Mouse (Mus musculus) neural tube, embryonic 14.5 days (tissue): ENCODE results near the gene Hdac5. TPM values are rescaled to one million over a fixed set of nuclear protein-coding genes. Genes with fewer than 3 reads are reported as not detected.

Source experiments
- ATAC-seq: fragments of 200-750 bp; cut with Nextera tagmentation; 2 replicates; pipeline ENCODE4 v1.8.0; 2017; ENCODE audit warnings: low read depth, mild to moderate bottlenecking, moderate TSS enrichment, moderate library complexity
- H3K27ac ChIP-seq: fragments of 300-500 bp; sonication (generic); 2 replicates; pipeline ENCODE4 v1.5.1; 2014; ENCODE audit warnings: low read depth, mild to moderate bottlenecking, control low read depth, low read length, moderate library complexity, mixed read lengths
- H3K27me3 ChIP-seq: fragments of 300-500 bp; sonication (generic); 2 replicates; pipeline ENCODE4 v1.6.1; 2014; ENCODE audit warnings: low read length; ENCODE audit not compliant: control insufficient read depth, insufficient read depth
- H3K36me3 ChIP-seq: fragments of 300-500 bp; sonication (generic); 2 replicates; pipeline ENCODE4 v1.6.1; 2014; ENCODE audit warnings: low read length, mixed read lengths; ENCODE audit not compliant: control insufficient read depth, insufficient read depth
- H3K4me1 ChIP-seq: fragments of 300-500 bp; sonication (generic); 2 replicates; pipeline ENCODE4 v1.6.1; 2014; ENCODE audit warnings: low read length; ENCODE audit not compliant: control insufficient read depth, insufficient read depth
- H3K4me2 ChIP-seq: fragments of 300-500 bp; sonication (generic); 2 replicates; pipeline ENCODE4 v1.6.1; 2014; ENCODE audit warnings: mild to moderate bottlenecking, low read depth, low read length, control low read depth
- H3K4me3 ChIP-seq: fragments of 300-500 bp; sonication (generic); 2 replicates; pipeline ENCODE4 v1.5.1; 2014; ENCODE audit warnings: low read depth, low read length, control low read depth, mixed read lengths
- H3K9ac ChIP-seq: fragments of 300-500 bp; sonication (generic); replicated peaks from 2 replicates; pipeline ENCODE4 v1.6.1; 2014; ENCODE audit warnings: low read depth, mild to moderate bottlenecking, control low read depth, low read length, mixed read lengths
- H3K9me3 ChIP-seq: fragments of 300-500 bp; sonication (generic); 2 replicates; pipeline ENCODE4 v1.6.1; 2016; ENCODE audit warnings: low read length; ENCODE audit not compliant: control insufficient read depth
- WGBS: fragments of 180-500 bp; shearing (Covaris S2); extraction: QIAGEN DNeasy Blood & Tissue Kit; methylation state at CpG from one replicate; pipeline ENCODE4 v1.1.7; 2014; 5-methylcytosine and 5-hydroxymethylcytosine counted together
- polyA plus RNA-seq: library from polyadenylated mRNA; unstranded; fragments of >200 nt; fragmentation: Nextera tagmentation; extraction: Ambion mirVana; gene quantifications from 2 replicates; pipeline ENCODE4 v1.2.1, GENCODE M21; 2014

Gene Hdac5
- polyA plus RNA-seq, 1 experiment from 2014 or later, result 44.2 TPM

DNA sequence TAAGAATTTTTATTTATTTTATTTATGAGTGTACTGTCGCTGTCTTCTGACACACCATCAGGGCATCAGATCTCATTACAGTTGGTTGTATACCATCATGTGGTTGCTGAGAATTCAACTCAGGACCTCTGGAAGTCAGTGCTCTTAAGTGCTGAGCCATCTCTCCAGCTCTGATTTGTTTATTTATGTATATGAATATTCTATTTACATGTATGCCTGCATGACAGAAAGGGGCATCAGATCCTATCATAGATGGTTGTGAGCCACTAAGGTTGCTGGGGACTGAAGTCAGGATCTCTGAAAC is 73.2 kb downstream of the Hdac5 start:
- Histone ChIP-seq H3K9me3 (no peaks in the 10 kb centered on the region), H3K36me3 (peaks cover 8% of the 10 kb centered on the region), H3K4me1 (peaks cover 4% of the 10 kb centered on the region), H3K4me3 (no peak overlapping the region), H3K27me3 (no peaks in the 10 kb centered on the region), H3K27ac (no peak overlapping the region), H3K4me2 (no peak overlapping the region), H3K9ac (no peak overlapping the region)
- 10% methylated on average over 1 of the region's 1 CpGs for WGBS
- ATAC-seq, result 0 out of 2 replicates have a peak, but pooled peaks have one; percentile 48

DNA sequence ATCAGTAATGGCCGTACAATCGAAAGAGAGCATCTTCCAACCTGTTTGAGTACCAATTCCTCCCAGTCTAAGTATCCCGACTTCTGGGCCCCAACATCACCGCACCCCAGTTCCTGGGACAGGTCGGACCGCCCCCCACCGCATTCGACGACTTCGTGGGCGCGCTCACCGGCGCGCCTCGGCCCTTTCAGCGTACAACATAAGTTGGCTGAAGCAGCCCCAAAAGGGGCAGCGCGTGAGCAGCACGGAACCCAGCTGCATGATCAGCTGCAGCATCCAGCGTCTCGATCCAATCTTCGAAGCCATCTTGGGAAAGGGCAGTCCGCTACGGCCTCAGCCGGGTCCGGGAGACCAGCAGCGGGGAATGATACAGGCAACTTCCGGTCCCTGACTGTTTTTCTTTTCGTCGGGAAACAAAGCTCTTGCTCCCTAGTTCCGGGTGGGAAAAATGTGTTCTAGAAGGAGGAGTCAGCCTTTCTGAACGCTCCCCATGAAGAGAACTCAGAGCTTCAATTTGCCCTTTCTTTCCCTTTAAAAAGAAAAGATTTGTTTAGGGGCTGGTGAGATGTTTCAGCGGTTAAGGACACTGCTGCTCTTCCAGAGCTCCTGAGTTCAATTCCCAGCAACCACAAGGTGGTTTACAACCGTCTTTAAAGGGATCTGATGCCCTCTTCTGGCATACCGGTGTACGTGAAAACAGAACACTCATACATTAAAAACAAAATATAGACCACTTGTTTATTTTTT is 73.8 kb downstream of the Hdac5 start, which contains the start of gene Tmem101:
Gene Tmem101 (minus strand): TSS at position 366 of the 747 bp plus-strand sequence.
- Histone ChIP-seq H3K9me3 (no peaks in the 10 kb centered on the region), H3K27me3 (no peaks in the 10 kb centered on the region), H3K4me1 (peaks cover 4% of the 10 kb centered on the region), H3K4me2 (peak within 1 kb of the TSS; percentile 90), H3K27ac (peak within 1 kb of the TSS; percentile 81), H3K36me3 (peaks cover 4% of the 10 kb centered on the region), H3K9ac (peak within 1 kb of the TSS; percentile 81), H3K4me3 (peak within 1 kb of the TSS; percentile 60)
- peak; percentile 90 for ATAC-seq
- under 1% methylated on average over 37 of the region's 37 CpGs for WGBS

DNA sequence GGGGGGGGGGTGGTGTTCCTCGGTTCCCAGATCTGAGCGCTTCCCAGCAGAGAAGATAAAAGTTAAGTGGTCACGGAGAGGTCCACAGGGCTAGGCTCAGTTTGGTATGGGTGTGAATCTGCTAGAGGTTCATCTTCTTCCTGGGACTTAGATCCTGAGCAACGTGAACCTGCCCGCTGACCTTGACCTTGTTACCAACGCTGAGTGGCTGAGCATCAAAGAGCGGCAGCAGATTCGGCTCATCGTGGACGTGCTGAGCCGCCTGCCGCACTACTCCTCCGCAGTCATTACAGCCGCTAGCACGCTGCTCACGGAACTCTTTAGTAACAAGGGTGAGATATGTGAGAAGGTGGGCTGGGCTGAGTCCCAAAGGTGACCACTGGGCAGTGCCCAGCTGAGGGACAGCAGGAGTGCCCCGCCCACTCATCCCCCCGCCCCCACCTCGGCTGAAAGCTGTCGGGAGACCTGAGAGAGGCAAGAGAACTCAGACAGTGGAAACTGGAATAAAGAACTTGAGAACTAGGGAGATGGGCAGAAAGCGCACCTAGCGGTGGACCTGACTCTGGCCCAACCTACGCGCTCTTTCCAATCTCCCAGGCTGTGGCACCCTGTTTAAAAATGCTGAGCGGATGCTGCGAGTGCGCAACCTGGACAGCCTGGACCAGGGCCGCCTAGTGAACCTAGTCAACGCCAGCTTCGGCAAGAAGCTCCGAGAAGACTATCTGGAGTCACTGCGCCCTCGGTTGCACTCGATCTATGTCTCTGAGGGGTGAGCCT is 82.6 kb downstream of the Hdac5 start:
- ATAC-seq, result no peak
- Histone ChIP-seq H3K27me3 (peaks cover 42% of the 10 kb centered on the region), H3K4me2 (no peak overlapping the region), H3K36me3 (no peaks in the 10 kb centered on the region), H3K4me1 (no peaks in the 10 kb centered on the region), H3K9me3 (no peaks in the 10 kb centered on the region), H3K27ac (no peak overlapping the region), H3K4me3 (no peak overlapping the region), H3K9ac (no peak overlapping the region)
- WGBS, result 12% methylated on average over 34 of the region's 34 CpGs

DNA sequence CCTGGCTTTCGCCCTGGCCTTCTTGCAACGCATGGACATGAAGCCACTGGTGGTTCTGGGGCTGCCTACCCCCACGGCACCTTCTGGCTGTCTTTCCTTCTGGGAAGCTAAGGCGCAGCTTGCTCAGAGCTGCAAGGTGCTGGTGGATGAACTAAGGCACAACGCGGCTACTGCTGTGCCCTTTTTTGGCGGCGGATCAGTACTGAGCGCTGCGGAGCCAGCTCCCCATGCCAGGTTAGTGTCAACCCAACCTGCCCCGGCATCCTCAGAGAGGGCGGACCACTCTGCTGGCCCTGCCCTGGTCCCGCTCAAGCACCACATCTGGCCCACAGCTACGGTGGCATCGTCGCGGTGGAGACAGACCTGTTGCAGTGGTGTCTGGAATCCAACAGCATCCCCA is 83.4 kb downstream of the Hdac5 start:
- Histone ChIP-seq H3K9ac (no peak overlapping the region), H3K27me3 (peaks cover 44% of the 10 kb centered on the region), H3K36me3 (no peaks in the 10 kb centered on the region), H3K4me3 (no peak overlapping the region), H3K27ac (no peak overlapping the region), H3K4me2 (no peak overlapping the region), H3K4me1 (no peaks in the 10 kb centered on the region), H3K9me3 (no peaks in the 10 kb centered on the region)
- WGBS, result 12% methylated on average over 17 of the region's 17 CpGs
- ATAC-seq, result no peak

DNA sequence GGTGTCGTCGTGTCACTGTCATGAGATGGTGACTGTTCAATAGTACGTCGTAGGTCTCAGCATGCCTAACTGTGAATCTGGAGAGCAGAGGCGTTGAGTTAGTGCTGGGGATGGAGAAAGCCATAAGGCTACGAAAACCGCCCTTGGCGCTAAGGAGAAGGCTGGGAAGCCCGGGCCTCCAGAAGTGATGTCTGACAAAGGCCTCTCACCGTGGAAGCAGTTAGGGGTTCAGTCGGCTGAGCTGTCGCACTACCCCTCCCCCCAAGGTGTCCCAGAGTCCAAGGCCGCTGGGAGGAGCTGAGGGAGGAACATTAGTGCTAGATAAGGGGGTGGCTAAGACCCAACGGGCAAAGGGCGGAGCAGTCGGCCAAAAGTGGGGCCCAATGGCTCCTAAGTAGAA is 84.0 kb downstream of the Hdac5 start:
- ATAC-seq, result no peak
- no peaks in the 10 kb centered on the region for H3K4me1 ChIP-seq
- no peak overlapping the region for H3K9ac ChIP-seq
- no peak overlapping the region for H3K27ac ChIP-seq
- no peak overlapping the region for H3K4me2 ChIP-seq
- 5% methylated on average over 16 of the region's 16 CpGs for WGBS
- H3K9me3 ChIP-seq, result no peaks in the 10 kb centered on the region
- peaks cover 44% of the 10 kb centered on the region for H3K27me3 ChIP-seq
- H3K4me3 ChIP-seq, result no peak overlapping the region
- no peaks in the 10 kb centered on the region for H3K36me3 ChIP-seq

DNA sequence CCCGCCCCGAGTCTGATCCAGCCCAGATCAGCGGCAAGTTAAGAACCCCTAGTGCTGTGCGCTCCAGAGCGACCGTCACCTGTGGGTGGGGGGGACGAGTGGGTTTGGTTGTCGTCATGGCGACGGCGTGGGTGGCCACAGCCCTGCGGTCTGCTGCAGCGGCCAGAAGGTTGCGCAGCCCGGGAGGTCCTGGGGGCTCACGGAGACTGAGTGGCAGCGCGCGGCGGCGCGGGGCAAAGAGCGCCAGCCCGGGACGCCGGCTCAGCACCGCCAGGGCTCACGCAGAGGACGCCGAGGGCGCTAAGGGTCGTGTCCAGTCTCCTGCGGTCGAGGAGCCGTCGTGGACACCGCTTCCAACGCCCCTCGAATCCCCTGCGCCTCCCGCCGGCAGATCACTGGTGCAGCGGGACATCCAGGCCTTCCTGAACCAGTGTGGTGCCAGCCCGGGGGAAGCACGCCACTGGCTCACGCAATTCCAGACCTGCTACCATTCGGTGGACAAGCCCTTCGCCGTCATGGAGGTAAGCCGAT is 84.4 kb downstream of the Hdac5 start, which contains the start of gene Nags:
Gene Nags (plus strand): TSS at position 43 of the 531 bp plus-strand sequence.
- no peak within 1 kb of the TSS for H3K4me3 ChIP-seq
- no peaks in the 10 kb centered on the region for H3K4me1 ChIP-seq
- peak within 1 kb of the TSS; percentile 17; the same call in 1 of the 2 replicates for H3K4me2 ChIP-seq
- H3K9me3 ChIP-seq, result no peaks in the 10 kb centered on the region
- peaks cover 44% of the 10 kb centered on the region for H3K27me3 ChIP-seq
- H3K9ac ChIP-seq, result no peak within 1 kb of the TSS
- 1% methylated on average over 50 of the region's 50 CpGs for WGBS
- H3K36me3 ChIP-seq, result no peaks in the 10 kb centered on the region
- no peak for ATAC-seq
- no peak within 1 kb of the TSS for H3K27ac ChIP-seq

DNA sequence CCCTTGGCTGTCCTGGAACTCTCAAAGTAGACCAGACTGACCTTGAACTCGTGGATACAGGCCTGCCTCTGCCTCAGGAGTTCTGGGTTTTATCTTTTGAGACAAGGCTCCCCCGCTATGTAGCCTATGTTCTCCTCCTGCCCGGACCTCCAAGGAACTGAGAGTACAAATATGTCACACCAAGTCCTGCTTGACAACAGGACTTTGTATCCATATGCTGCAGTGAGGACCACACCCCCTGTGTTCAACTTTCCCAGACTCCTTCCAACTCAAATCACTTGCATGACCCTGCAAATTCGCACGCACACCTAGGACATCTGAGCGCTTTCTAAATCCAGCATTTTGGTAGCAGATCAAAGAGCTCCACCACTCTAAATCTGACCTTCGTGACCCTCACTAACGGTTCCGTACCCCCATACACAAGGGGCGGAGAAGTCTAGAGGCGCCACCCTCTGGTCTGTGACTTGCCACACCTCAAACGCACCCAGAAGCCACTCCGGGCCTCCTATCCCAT is 85.0 kb downstream of the Hdac5 start:
- H3K9me3 ChIP-seq, result no peaks in the 10 kb centered on the region
- no peak overlapping the region for H3K9ac ChIP-seq
- H3K4me1 ChIP-seq, result no peaks in the 10 kb centered on the region
- no peak overlapping the region for H3K27ac ChIP-seq
- no peak for ATAC-seq
- H3K4me2 ChIP-seq, result no peak overlapping the region
- no peaks in the 10 kb centered on the region for H3K36me3 ChIP-seq
- H3K27me3 ChIP-seq, result peaks cover 44% of the 10 kb centered on the region
- 25% methylated on average over 13 of the region's 13 CpGs for WGBS
- H3K4me3 ChIP-seq, result no peak overlapping the region
